Comparison of ENCODE assay signal across 16 mouse cellular contexts in the genomic region with DNA sequence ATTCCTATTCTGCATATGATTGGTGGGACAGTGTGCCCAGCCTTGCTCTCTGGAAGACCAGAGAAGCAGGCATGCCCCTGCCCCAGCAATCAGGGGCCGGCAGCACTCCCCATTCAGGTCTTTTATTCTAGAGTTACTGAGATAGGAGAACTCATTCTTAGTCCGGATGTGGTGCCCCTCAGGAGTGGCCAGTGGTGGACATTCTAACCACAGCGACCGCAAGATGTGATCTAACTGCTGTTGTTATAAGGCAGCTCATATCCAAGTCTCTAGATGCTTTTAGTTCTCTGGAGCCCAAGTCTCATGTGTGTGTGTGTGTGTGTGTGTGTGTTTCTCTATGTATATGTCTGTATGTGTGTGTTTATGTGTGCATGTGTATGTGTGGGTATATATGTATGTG. TPM values are rescaled to one million over a fixed set of nuclear protein-coding genes. Genes with fewer than 3 reads are reported as not detected.
"Had no signal": no experiment of that assay in that cellular context is flagged by ENCODE, and none has a peak within 500 bp of the region (broad histone marks: within the 10 kb centered on the region; RNA-seq: fewer than 3 reads in every experiment).

No protein-coding gene starts in this region.

- DNase-seq: lung, adult 18-20 months; lung, postnatal 36 days; midbrain, embryonic 14.5 days; thymus, adult 18-20 months; thymus, postnatal 14 days had no signal

- H3K27me3 ChIP-seq: limb, embryonic 15.5 days had no signal

- H3K9me3 ChIP-seq: limb, embryonic 15.5 days; midbrain, embryonic 10.5 days had no signal

- H3K4me2 ChIP-seq: limb, embryonic 15.5 days had no signal

- H3K4me3 ChIP-seq: layer of hippocampus, adult 2 months; limb, embryonic 15.5 days; midbrain, embryonic 10.5 days had no signal

- H3K9ac ChIP-seq: limb, embryonic 15.5 days; liver, embryonic 14.5 days had no signal

- H3K36me3 ChIP-seq: limb, embryonic 15.5 days; midbrain, embryonic 10.5 days had no signal

- H3K27ac ChIP-seq: layer of hippocampus, adult 2 months; limb, embryonic 15.5 days; liver, embryonic 14.5 days; midbrain, embryonic 10.5 days had no signal

- ATAC-seq: inflammation-experienced regulatory T-cells, adult 6 months; intestine, postnatal 0 days had no signal

RNA-seq across cellular contexts. Expression of gene Dio1, which starts 6.6 kb away (rescaled TPM):
- total RNA-seq: layer of hippocampus, adult 2 months; layer of hippocampus, postnatal 10 days; left cerebral cortex, postnatal 25 days; megakaryocyte progenitor cell, adult 5-6 weeks had no signal
- polyA plus RNA-seq: inflammation-experienced regulatory T-cells, adult 6 months; limb, embryonic 11.5 days; liver, embryonic 14.5 days; midbrain, embryonic 10.5 days; midbrain, embryonic 14.5 days; neural tube, embryonic 14.5 days had no signal
